Mouse (Mus musculus): ENCODE results near the gene Thap8. TPM values are rescaled to one million over a fixed set of nuclear protein-coding genes. Genes with fewer than 3 reads are reported as not detected.

Gene Thap8
- polyA plus RNA-seq, 1 experiment from 2014 or later = 0.72 TPM

GRCm38 (mm10) chr7:30266780-30267179 lies 13.1 kb upstream of the Thap8 start:
- WGBS (ENCODE audit: missing documents) = 87% methylated on average over 3 of the region's 3 CpGs
- Histone ChIP-seq H3K79me2 (ENCODE audit: inconsistent target) (no peaks in the 10 kb centered on the region), H3K27ac (no peak overlapping the region), H3K36me3 (ENCODE audit: inconsistent target) (peaks cover 37% of the 10 kb centered on the region; the same call in 1 of the 2 replicates), H3K4me3 (ENCODE audit: inconsistent target) (no peak overlapping the region)

- H3K36me3 ChIP-seq (ENCODE audit: inconsistent target) = peaks cover 37% of the 10 kb centered on the region; the same call in 1 of the 2 replicates
- WGBS (ENCODE audit: missing documents) = 86% methylated on average over 4 of the region's 4 CpGs
- H3K79me2 ChIP-seq (ENCODE audit: inconsistent target) = peaks cover 4% of the 10 kb centered on the region; the same call in 1 of the 2 replicates
- no peak overlapping the region for H3K27ac ChIP-seq
- no peak overlapping the region for H3K4me3 ChIP-seq (ENCODE audit: inconsistent target)
These were observed 10.3 kb upstream of the Thap8 start for GRCm38 (mm10) chr7:30269641-30270040.

- no peak overlapping the region for H3K27ac ChIP-seq
- peaks cover 27% of the 10 kb centered on the region; the same call in 1 of the 2 replicates for H3K36me3 ChIP-seq (ENCODE audit: inconsistent target)
- H3K79me2 ChIP-seq (ENCODE audit: inconsistent target) = peaks cover 50% of the 10 kb centered on the region
- 95% methylated on average over 6 of the region's 6 CpGs for WGBS (ENCODE audit: missing documents)
- H3K4me3 ChIP-seq (ENCODE audit: inconsistent target) = no peak overlapping the region
These were observed 5.5 kb upstream of the Thap8 start for GRCm38 (mm10) chr7:30274383-30274782.

- Histone ChIP-seq H3K27ac (peak overlapping the region; percentile 98), H3K4me3 (ENCODE audit: inconsistent target) (peak overlapping the region; percentile 64), H3K36me3 (ENCODE audit: inconsistent target) (no peaks in the 10 kb centered on the region), H3K79me2 (ENCODE audit: inconsistent target) (peaks cover 50% of the 10 kb centered on the region)
- 39% methylated on average over 2 of the region's 2 CpGs for WGBS (ENCODE audit: missing documents)
These were observed 983 bp upstream of the Thap8 start for GRCm38 (mm10) chr7:30278911-30279310.

- WGBS (ENCODE audit: missing documents) = 3% methylated on average over 6 of the region's 6 CpGs
- Histone ChIP-seq H3K4me3 (ENCODE audit: inconsistent target) (peak overlapping the region; percentile 64), H3K36me3 (ENCODE audit: inconsistent target) (no peaks in the 10 kb centered on the region), H3K27ac (peak overlapping the region; percentile 98), H3K79me2 (ENCODE audit: inconsistent target) (peaks cover 47% of the 10 kb centered on the region)
These were observed 358 bp upstream of the Thap8 start for GRCm38 (mm10) chr7:30279536-30279935.

- 0% methylated on average over 20 of the region's 20 CpGs for WGBS (ENCODE audit: missing documents)
- Histone ChIP-seq H3K4me3 (ENCODE audit: inconsistent target) (peak overlapping the region; percentile 64), H3K79me2 (ENCODE audit: inconsistent target) (peaks cover 35% of the 10 kb centered on the region), H3K36me3 (ENCODE audit: inconsistent target) (no peaks in the 10 kb centered on the region), H3K27ac (peak overlapping the region; percentile 98)
These were observed 810 bp downstream of the Thap8 start for GRCm38 (mm10) chr7:30280670-30281138.

- Histone ChIP-seq H3K36me3 (ENCODE audit: inconsistent target) (no peaks in the 10 kb centered on the region), H3K27ac (no peak overlapping the region), H3K4me3 (ENCODE audit: inconsistent target) (no peak overlapping the region)
These were observed 1.6 kb downstream of the Thap8 start for GRCm38 (mm10) chr7:30281522-30281921.

GRCm38 (mm10) chr7:30282740-30283139 lies 2.8 kb downstream of the Thap8 start:
- Histone ChIP-seq H3K36me3 (ENCODE audit: inconsistent target) (no peaks in the 10 kb centered on the region), H3K79me2 (ENCODE audit: inconsistent target) (peaks cover 14% of the 10 kb centered on the region), H3K27ac (no peak overlapping the region), H3K4me3 (ENCODE audit: inconsistent target) (no peak overlapping the region)
- 90% methylated on average over 7 of the region's 7 CpGs for WGBS (ENCODE audit: missing documents)

More at GRCm38 (mm10) chr7:30281522-30281921, 1.6 kb downstream of the Thap8 start:
- whole genome bisulfite sequencing (ENCODE audit: missing documents) = 97% methylated on average over 3 of the region's 4 CpGs
- H3K79me2 ChIP-seq (ENCODE audit: inconsistent target) = peaks cover 27% of the 10 kb centered on the region

- Histone ChIP-seq H3K27ac (no peak overlapping the region), H3K36me3 (ENCODE audit: inconsistent target) (no peaks in the 10 kb centered on the region), H3K79me2 (ENCODE audit: inconsistent target) (no peaks in the 10 kb centered on the region), H3K4me3 (ENCODE audit: inconsistent target) (no peak overlapping the region)
- WGBS (ENCODE audit: missing documents) = 49% methylated on average over 8 of the region's 8 CpGs
These were observed 7.0 kb downstream of the Thap8 start for GRCm38 (mm10) chr7:30286701-30287410.

- Histone ChIP-seq H3K36me3 (ENCODE audit: inconsistent target) (no peaks in the 10 kb centered on the region), H3K27ac (no peak overlapping the region), H3K4me3 (ENCODE audit: inconsistent target) (no peak overlapping the region), H3K79me2 (ENCODE audit: inconsistent target) (no peaks in the 10 kb centered on the region)
- 85% methylated on average over 4 of the region's 6 CpGs for WGBS (ENCODE audit: missing documents)
These were observed 8.2 kb downstream of the Thap8 start for GRCm38 (mm10) chr7:30288046-30288445.

GRCm38 (mm10) chr7:30289071-30289713 lies 9.3 kb downstream of the Thap8 start:
- 89% methylated on average over 7 of the region's 7 CpGs for WGBS (ENCODE audit: missing documents)
- Histone ChIP-seq H3K4me3 (ENCODE audit: inconsistent target) (no peak overlapping the region), H3K36me3 (ENCODE audit: inconsistent target) (no peaks in the 10 kb centered on the region), H3K79me2 (ENCODE audit: inconsistent target) (no peaks in the 10 kb centered on the region), H3K27ac (no peak overlapping the region)

- 88% methylated on average over 10 of the region's 10 CpGs for WGBS (ENCODE audit: missing documents)
- no peaks in the 10 kb centered on the region for H3K36me3 ChIP-seq (ENCODE audit: inconsistent target)
- no peak overlapping the region for H3K27ac ChIP-seq
- H3K4me3 ChIP-seq (ENCODE audit: inconsistent target) = no peak overlapping the region
- no peaks in the 10 kb centered on the region for H3K79me2 ChIP-seq (ENCODE audit: inconsistent target)
These were observed 10.0 kb downstream of the Thap8 start for GRCm38 (mm10) chr7:30289714-30290399.

- Histone ChIP-seq H3K79me2 (ENCODE audit: inconsistent target) (no peaks in the 10 kb centered on the region), H3K4me3 (ENCODE audit: inconsistent target) (no peak within 1 kb of the TSS), H3K36me3 (ENCODE audit: inconsistent target) (no peaks in the 10 kb centered on the region), H3K27ac (no peak within 1 kb of the TSS)
- WGBS (ENCODE audit: missing documents) = 16% methylated on average over 34 of the region's 35 CpGs
These were observed 11.6 kb downstream of the Thap8 start, which contains the start of gene Clip3 for GRCm38 (mm10) chr7:30291215-30292131. Gene Clip3, plus strand, starts transcription at chr7:30291728.

GRCm38 (mm10) chr7:30293795-30294194 lies 13.9 kb downstream of the Thap8 start:
- Histone ChIP-seq H3K36me3 (ENCODE audit: inconsistent target) (no peaks in the 10 kb centered on the region), H3K4me3 (ENCODE audit: inconsistent target) (no peak overlapping the region), H3K27ac (no peak overlapping the region), H3K79me2 (ENCODE audit: inconsistent target) (no peaks in the 10 kb centered on the region)
- WGBS (ENCODE audit: missing documents) = 89% methylated on average over 13 of the region's 13 CpGs

Data from macrophage (primary cell).